Mouse (Mus musculus): Measurements from ENCODE around the gene Tanc1.

Tanc1 gene

GRCm38 (mm10) chr2:59793337-59793736 lies 181.5 kb downstream of the Tanc1 start:
- DNase-seq (ENCODE audit: low spot score) = peak; percentile 21

GRCm38 (mm10) chr2:59794838-59795237 lies 183.0 kb downstream of the Tanc1 start:
- no peak for DNase-seq (ENCODE audit: low spot score)

GRCm38 (mm10) chr2:59798934-59799532 lies 187.2 kb downstream of the Tanc1 start:
- DNase-seq (ENCODE audit: low spot score) = no peak

GRCm38 (mm10) chr2:59799572-59799971 lies 187.7 kb downstream of the Tanc1 start:
- no peak for DNase-seq (ENCODE audit: low spot score)

GRCm38 (mm10) chr2:59800481-59801266 lies 188.8 kb downstream of the Tanc1 start:
- no peak for DNase-seq (ENCODE audit: low spot score)

GRCm38 (mm10) chr2:59802722-59803387 lies 191.0 kb downstream of the Tanc1 start:
- no peak for DNase-seq (ENCODE audit: low spot score)

- DNase-seq (ENCODE audit: low spot score) = no peak
These were observed 193.8 kb downstream of the Tanc1 start for GRCm38 (mm10) chr2:59805595-59805994.

- no peak for DNase-seq (ENCODE audit: low spot score)
These were observed 194.2 kb downstream of the Tanc1 start for GRCm38 (mm10) chr2:59806038-59806437.

- no peak for DNase-seq (ENCODE audit: low spot score)
These were observed 196.8 kb downstream of the Tanc1 start for GRCm38 (mm10) chr2:59808608-59809007.

GRCm38 (mm10) chr2:59810039-59810438 lies 198.2 kb downstream of the Tanc1 start:
- no peak for DNase-seq (ENCODE audit: low spot score)

- DNase-seq (ENCODE audit: low spot score) = no peak
These were observed 199.4 kb downstream of the Tanc1 start for GRCm38 (mm10) chr2:59811247-59811646.

- DNase-seq (ENCODE audit: low spot score) = no peak
These were observed 200.8 kb downstream of the Tanc1 start for GRCm38 (mm10) chr2:59812641-59813040.

GRCm38 (mm10) chr2:59813457-59813856 lies 201.6 kb downstream of the Tanc1 start:
- DNase-seq (ENCODE audit: low spot score) = no peak

- no peak for DNase-seq (ENCODE audit: low spot score)
These were observed 203.2 kb downstream of the Tanc1 start for GRCm38 (mm10) chr2:59814997-59815396.

- no peak for DNase-seq (ENCODE audit: low spot score)
These were observed 206.8 kb downstream of the Tanc1 start for GRCm38 (mm10) chr2:59818663-59819062.

- no peak for DNase-seq (ENCODE audit: low spot score)
These were observed 207.6 kb downstream of the Tanc1 start for GRCm38 (mm10) chr2:59819415-59819814.

GRCm38 (mm10) chr2:59820088-59820487 lies 208.2 kb downstream of the Tanc1 start:
- DNase-seq (ENCODE audit: low spot score) = no peak

- no peak for DNase-seq (ENCODE audit: low spot score)
These were observed 209.2 kb downstream of the Tanc1 start for GRCm38 (mm10) chr2:59821044-59821443.

GRCm38 (mm10) chr2:59824289-59824688 lies 212.4 kb downstream of the Tanc1 start:
- no peak for DNase-seq (ENCODE audit: low spot score)

- no peak for DNase-seq (ENCODE audit: low spot score)
These were observed 213.5 kb downstream of the Tanc1 start for GRCm38 (mm10) chr2:59825380-59825779.

GRCm38 (mm10) chr2:59828103-59828655 lies 216.3 kb downstream of the Tanc1 start:
- DNase-seq (ENCODE audit: low spot score) = no peak

- peak; percentile 76 for DNase-seq (ENCODE audit: low spot score)
These were observed 217.1 kb downstream of the Tanc1 start for GRCm38 (mm10) chr2:59828777-59829508.
